Mouse (Mus musculus): ENCODE measurements around the gene Ptpn9.
"Not testable (repeated sequence)": the region's sequence is repeated elsewhere in the genome, so short reads cannot be mapped to it uniquely, and the experiment has no call there.

- TF ChIP-seq ZC3H11A (IDR thresholded peaks at IDR 0.05; ENCODE audit: borderline replicate concordance, low read depth, low read length); CHD2 (IDR thresholded peaks at IDR 0.05; ENCODE audit: low read depth, low read length); HCFC1 (IDR thresholded peaks at IDR 0.05; ENCODE audit: borderline replicate concordance, insufficient read depth, low read length); MAFK (IDR thresholded peaks at IDR 0.05; ENCODE audit: insufficient read depth, low read depth, low read length): not testable (repeated sequence)
Measured at GRCm38 (mm10) chr9:56997206-56997605, 2.5 kb downstream of the Ptpn9 start.
